Mouse (Mus musculus) adrenal gland, postnatal 14 days (tissue): ENCODE measurements around the gene C3. TPM values are rescaled to one million over a fixed set of nuclear protein-coding genes. Genes with fewer than 3 reads are reported as not detected.
A peak's percentile ranks its signal among the peaks of the same experiment; 100 is the strongest.

ENCODE experiments used
- DNase-seq: peaks from one replicate; pipeline ENCODE4 v3.0.0; 2021; ENCODE audit warnings: mixed read lengths
- long read RNA-seq, 2 experiments: library from polyadenylated mRNA; stranded (forward); transcript quantifications; one replicate each; pipeline ENCODE4 v2.0.0; 2021
- total RNA-seq: library from RNA; stranded (reverse); gene quantifications from 2 replicates; pipeline ENCODE4 v1.2.3, GENCODE M21; 2021

Gene C3
- total RNA-seq, result 181 and 603 TPM in 2 replicates
- long read RNA-seq, experiment 1, full-length matches to known transcripts, result 12 of 35 reads
- long read RNA-seq, experiment 1, partial matches to known transcripts, result 18 of 35 reads
- long read RNA-seq, experiment 1, other reads (novel, unspliced or antisense), result 5 of 35 reads
- long read RNA-seq, experiment 2, full-length matches to known transcripts, result 42 of 203 reads
- long read RNA-seq, experiment 2, partial matches to known transcripts, result 138 of 203 reads
- long read RNA-seq, experiment 2, other reads (novel, unspliced or antisense), result 23 of 203 reads

- peak; percentile 63 for DNase-seq
These were observed at the start of gene C3 for GRCm38 (mm10) chr17:57228014-57228413. Gene C3, minus strand, starts transcription at chr17:57228136.

GRCm38 (mm10) chr17:57276634-57277121, 48.7 kb upstream of the C3 start:
- peak; percentile 84 for DNase-seq

GRCm38 (mm10) chr17:57275997-57276351, 48.0 kb upstream of the C3 start:
- peak; percentile 35 for DNase-seq

- peak; percentile 95 for DNase-seq
These were observed 47.4 kb upstream of the C3 start for GRCm38 (mm10) chr17:57275111-57275996.

GRCm38 (mm10) chr17:57274686-57275085, 46.8 kb upstream of the C3 start:
- DNase-seq, result no peak

GRCm38 (mm10) chr17:57273846-57274245, 45.9 kb upstream of the C3 start:
- no peak for DNase-seq

- DNase-seq, result no peak
These were observed 43.4 kb upstream of the C3 start for GRCm38 (mm10) chr17:57271301-57271700.

- DNase-seq, result peak; percentile 37
These were observed 39.7 kb upstream of the C3 start for GRCm38 (mm10) chr17:57267556-57268126.

- peak; percentile 94 for DNase-seq
These were observed 37.3 kb upstream of the C3 start for GRCm38 (mm10) chr17:57264972-57265945.

- no peak for DNase-seq
These were observed 36.2 kb upstream of the C3 start for GRCm38 (mm10) chr17:57264164-57264563.

GRCm38 (mm10) chr17:57262901-57263550, 35.1 kb upstream of the C3 start:
- no peak for DNase-seq

- no peak for DNase-seq
These were observed 33.9 kb upstream of the C3 start for GRCm38 (mm10) chr17:57261796-57262195.

GRCm38 (mm10) chr17:57261286-57261685, 33.4 kb upstream of the C3 start:
- DNase-seq, result peak; percentile 18

GRCm38 (mm10) chr17:57260351-57260750, 32.4 kb upstream of the C3 start:
- peak; percentile 1 for DNase-seq

GRCm38 (mm10) chr17:57259742-57260141, 31.8 kb upstream of the C3 start:
- no peak for DNase-seq

- DNase-seq, result no peak
These were observed 30.3 kb upstream of the C3 start for GRCm38 (mm10) chr17:57258191-57258590.

- no peak for DNase-seq
These were observed 29.1 kb upstream of the C3 start for GRCm38 (mm10) chr17:57256921-57257485.

- peak; percentile 48 for DNase-seq
These were observed 27.4 kb upstream of the C3 start for GRCm38 (mm10) chr17:57255354-57255753.

- DNase-seq, result no peak
These were observed 25.4 kb upstream of the C3 start for GRCm38 (mm10) chr17:57253306-57253705.

- no peak for DNase-seq
These were observed 23.5 kb upstream of the C3 start for GRCm38 (mm10) chr17:57251431-57251830.
